Mouse (Mus musculus) c-Kit-positive CD71-negative TER-119-negative erythroid progenitor cells, embryonic 14.5 days (primary cell): ENCODE results near the gene Med20.

ENCODE experiments used
- DNase-seq: peaks from one replicate; pipeline ENCODE4 v3.0.0-alpha.2; 2013; ENCODE audit warnings: low read depth

Med20 gene

GRCm38 (mm10) chr17:47610849-47611660, at the start of gene Med20, which contains the start of the genes Bysl and Gm20517:
Gene Med20 (plus strand): TSS chr17:47611582.
Gene Bysl (minus strand): TSS chr17:47611492.
Gene Gm20517 (plus strand): TSS chr17:47611589.
- peak; percentile 95 for DNase-seq

- no peak for DNase-seq
These were observed 48.5 kb upstream of the Med20 start for GRCm38 (mm10) chr17:47562875-47563274.

- no peak for DNase-seq
These were observed 46.8 kb upstream of the Med20 start for GRCm38 (mm10) chr17:47564612-47565011.

- no peak for DNase-seq
These were observed 45.2 kb upstream of the Med20 start for GRCm38 (mm10) chr17:47566133-47566532.

- DNase-seq, result no peak
These were observed 44.1 kb upstream of the Med20 start for GRCm38 (mm10) chr17:47567271-47567670.

GRCm38 (mm10) chr17:47568389-47568788, 43.0 kb upstream of the Med20 start:
- DNase-seq, result no peak

- DNase-seq, result no peak
These were observed 42.3 kb upstream of the Med20 start for GRCm38 (mm10) chr17:47568951-47569527.

- DNase-seq, result no peak
These were observed 39.8 kb upstream of the Med20 start for GRCm38 (mm10) chr17:47571621-47572020.

- no peak for DNase-seq
These were observed 38.9 kb upstream of the Med20 start for GRCm38 (mm10) chr17:47572436-47572835.

- DNase-seq, result no peak
These were observed 37.4 kb upstream of the Med20 start for GRCm38 (mm10) chr17:47574028-47574427.

- DNase-seq, result no peak
These were observed 36.6 kb upstream of the Med20 start for GRCm38 (mm10) chr17:47574830-47575229.

- no peak for DNase-seq
These were observed 32.7 kb upstream of the Med20 start for GRCm38 (mm10) chr17:47578655-47579054.

GRCm38 (mm10) chr17:47580962-47581361, 30.4 kb upstream of the Med20 start:
- DNase-seq, result no peak

- no peak for DNase-seq
These were observed 22.9 kb upstream of the Med20 start for GRCm38 (mm10) chr17:47588517-47588916.

GRCm38 (mm10) chr17:47591073-47591472, 20.3 kb upstream of the Med20 start:
- no peak for DNase-seq

- DNase-seq, result peak; percentile 90
These were observed 18.0 kb upstream of the Med20 start for GRCm38 (mm10) chr17:47593215-47593853.

- DNase-seq, result peak; percentile 35
These were observed 17.6 kb upstream of the Med20 start for GRCm38 (mm10) chr17:47593854-47594182.

- DNase-seq, result no peak
These were observed 17.0 kb upstream of the Med20 start for GRCm38 (mm10) chr17:47594183-47594968.

- DNase-seq, result no peak
These were observed 16.5 kb upstream of the Med20 start for GRCm38 (mm10) chr17:47594969-47595247.

- peak; percentile 80 for DNase-seq
These were observed 15.9 kb upstream of the Med20 start for GRCm38 (mm10) chr17:47595248-47596161.

GRCm38 (mm10) chr17:47596162-47596838, 15.1 kb upstream of the Med20 start:
- DNase-seq, result no peak
